Mouse (Mus musculus) G1E (cell line): ENCODE data around the gene Yars.
"Not testable (repeated sequence)": the region's sequence is repeated elsewhere in the genome, so short reads cannot be mapped to it uniquely, and the experiment has no call there.

ENCODE experiments used
- CTCF ChIP-seq: IDR thresholded peaks from 2 replicates; pipeline ENCODE4 v1.5.1; 2012; ENCODE audit warnings: low read depth, low read length, inconsistent platforms, mixed read lengths
- GATA1 ChIP-seq: IDR thresholded peaks from 2 replicates; pipeline ENCODE4 v1.6.1; 2012; ENCODE audit warnings: borderline replicate concordance, low read length, inconsistent platforms, mixed read lengths
- TAL1 ChIP-seq: conservative IDR thresholded peaks from 2 replicates; pipeline ENCODE4 v1.6.1; 2012; ENCODE audit warnings: low read depth, low read length, inconsistent platforms, mixed read lengths

DNA sequence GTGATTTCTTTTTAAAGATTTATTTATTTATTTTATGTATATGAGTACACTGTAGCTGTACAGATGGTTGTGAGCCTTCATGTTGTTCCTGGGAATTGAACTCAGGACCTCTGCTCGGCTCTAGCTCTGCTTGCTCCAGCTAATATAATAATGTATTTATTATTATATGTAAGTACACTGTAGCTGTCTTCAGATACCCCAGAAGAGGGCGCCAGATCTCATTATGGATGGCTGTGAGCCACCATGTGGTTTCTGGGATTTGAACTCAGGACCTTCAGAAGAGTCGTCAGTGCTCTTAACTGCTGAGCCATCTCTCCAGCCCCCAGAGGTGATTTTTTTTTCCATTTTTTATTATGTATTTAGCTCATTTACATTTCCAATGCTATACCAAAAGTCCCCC lies 22.9 kb downstream of the Yars start:
- not testable (repeated sequence) for TF ChIP-seq CTCF, TAL1, GATA1
